16 mouse cellular contexts compared by ENCODE assay signal in the genomic region with DNA sequence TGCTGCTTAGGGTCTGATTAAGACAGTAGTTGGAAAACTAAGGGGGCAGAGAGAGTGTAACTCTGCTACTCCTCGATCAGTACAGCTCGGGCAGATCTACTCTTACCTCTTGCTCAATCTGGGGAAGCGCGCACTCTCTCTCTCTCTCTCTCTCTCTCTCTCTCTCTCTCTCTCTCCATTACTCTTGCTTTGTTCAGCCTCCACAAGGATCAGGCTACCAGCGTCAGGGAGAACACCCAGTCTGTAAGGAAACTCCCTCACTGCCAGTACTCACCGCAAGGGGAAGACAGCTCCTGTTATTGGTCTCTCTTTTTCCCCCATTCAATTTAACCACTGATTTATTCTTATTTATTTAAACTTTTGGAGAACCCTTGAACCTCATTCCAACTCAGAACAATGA.
DNase-seq lines count a peak whose midpoint lies in the region; ATAC-seq and TF ChIP-seq lines count a peak whose summit lies in the region.
"Had no signal": no experiment of that assay in that cellular context is flagged by ENCODE, and none has a peak within 500 bp of the region (broad histone marks: within the 10 kb centered on the region; RNA-seq: fewer than 3 reads in every experiment).

No protein-coding gene starts in this region.

- 79% methylated on average over 6 of the region's 6 CpGs for WGBS in hindbrain, embryonic 10.5 days
- WGBS in midbrain, embryonic 11.5 days: 74% methylated on average over 6 of the region's 6 CpGs
- WGBS in neural tube, embryonic 15.5 days: 59% methylated on average over 6 of the region's 6 CpGs
- WGBS in liver, postnatal 0 days (ENCODE audit: insufficient replicate concordance): 73% methylated on average over 6 of the region's 6 CpGs

- peak; percentile 51 for TF ChIP-seq CTCF in layer of hippocampus, adult 2 months (conservative IDR thresholded peaks at IDR 0.05)
- TF ChIP-seq CTCF in liver, postnatal 0 days (IDR thresholded peaks at IDR 0.05; ENCODE audit: low read depth): no peak

- no peak overlapping the region for H3K4me3 ChIP-seq in layer of hippocampus, adult 2 months
- H3K4me3 ChIP-seq in hindbrain, embryonic 10.5 days: no peak overlapping the region
- no peak overlapping the region for H3K4me3 ChIP-seq in midbrain, embryonic 11.5 days (ENCODE audit: low read depth, low read length)
- H3K4me3 ChIP-seq in neural tube, embryonic 15.5 days (replicated peaks): no peak overlapping the region
- H3K4me3 ChIP-seq in liver, postnatal 0 days (ENCODE audit: low read depth, low read length): no peak overlapping the region
- H3K4me3 ChIP-seq: erythroblast, embryonic 14.5 days; heart, embryonic 15.5 days; lung, embryonic 15.5 days had no signal

- peaks cover 24% of the 10 kb centered on the region for H3K4me1 ChIP-seq in hindbrain, embryonic 10.5 days (replicated peaks)
- H3K4me1 ChIP-seq in midbrain, embryonic 11.5 days (ENCODE audit: control insufficient read depth, insufficient read depth, low read length): peaks cover 10% of the 10 kb centered on the region; the same call in 1 of the 2 replicates
- H3K4me1 ChIP-seq in neural tube, embryonic 15.5 days: peaks cover 30% of the 10 kb centered on the region
- H3K4me1 ChIP-seq in liver, postnatal 0 days (ENCODE audit: insufficient read depth): no peaks in the 10 kb centered on the region
- H3K4me1 ChIP-seq: heart, embryonic 15.5 days; lung, embryonic 15.5 days had no signal

- no peak for DNase-seq in layer of hippocampus, adult 2 months (ENCODE audit: low spot score in 2 of 2)
- DNase-seq in layer of hippocampus, adult 9-11 months: no peak
- DNase-seq in hindbrain, embryonic 10.5 days (ENCODE audit: low spot score): no peak
- DNase-seq in midbrain, embryonic 11.5 days (ENCODE audit: low spot score, missing footprints): peak; percentile 80
- DNase-seq in T-cell, adult 2 months (ENCODE audit: low spot score): no peak
- DNase-seq in liver, postnatal 0 days: no peak
- DNase-seq: adrenal gland, postnatal 10 days; cerebellum, postnatal 10 days; heart, adult 11 months; kidney, adult 8-10 months; thymus, adult 18-20 months had no signal

- no peak for TF ChIP-seq EP300 in liver, postnatal 0 days (IDR thresholded peaks at IDR 0.05; ENCODE audit: low read depth)

- no peaks in the 10 kb centered on the region for H3K9me3 ChIP-seq in hindbrain, embryonic 10.5 days
- H3K9me3 ChIP-seq in midbrain, embryonic 11.5 days (ENCODE audit: control insufficient read depth, low read length): no peaks in the 10 kb centered on the region
- H3K9me3 ChIP-seq in neural tube, embryonic 15.5 days (replicated peaks): no peaks in the 10 kb centered on the region
- H3K9me3 ChIP-seq in liver, postnatal 0 days (ENCODE audit: low read length): no peaks in the 10 kb centered on the region
- H3K9me3 ChIP-seq: heart, embryonic 15.5 days; lung, embryonic 15.5 days had no signal

- peak; percentile 49 for ATAC-seq in midbrain, embryonic 11.5 days (ENCODE audit: low FRiP score)
- ATAC-seq in neural tube, embryonic 15.5 days (ENCODE audit: low FRiP score): peak; percentile 21; the same call in 1 of the 2 replicates
- no peak for ATAC-seq in frontal cortex, adult (ENCODE audit: low TSS enrichment)
- ATAC-seq in liver, postnatal 0 days: no peak

- no peak overlapping the region for H3K4me2 ChIP-seq in midbrain, embryonic 11.5 days
- no peak overlapping the region for H3K4me2 ChIP-seq in neural tube, embryonic 15.5 days
- no peak overlapping the region for H3K4me2 ChIP-seq in liver, postnatal 0 days (ENCODE audit: low read depth, low read length)
- H3K4me2 ChIP-seq: heart, embryonic 15.5 days; lung, embryonic 15.5 days had no signal

- no peak overlapping the region for H3K9ac ChIP-seq in midbrain, embryonic 11.5 days (ENCODE audit: low read length)
- H3K9ac ChIP-seq in neural tube, embryonic 15.5 days (replicated peaks): no peak overlapping the region
- H3K9ac ChIP-seq in liver, postnatal 0 days (replicated peaks): no peak overlapping the region
- H3K9ac ChIP-seq: heart, embryonic 15.5 days; lung, embryonic 15.5 days had no signal

- no peaks in the 10 kb centered on the region for H3K36me3 ChIP-seq in hindbrain, embryonic 10.5 days
- no peaks in the 10 kb centered on the region for H3K36me3 ChIP-seq in midbrain, embryonic 11.5 days (ENCODE audit: control insufficient read depth, insufficient read depth, low read length)
- H3K36me3 ChIP-seq in neural tube, embryonic 15.5 days: no peaks in the 10 kb centered on the region
- H3K36me3 ChIP-seq in liver, postnatal 0 days (replicated peaks; ENCODE audit: insufficient read depth, low read length): no peaks in the 10 kb centered on the region
- H3K36me3 ChIP-seq: heart, embryonic 15.5 days; lung, embryonic 15.5 days had no signal

- H3K27ac ChIP-seq in layer of hippocampus, adult 2 months: no peak overlapping the region
- H3K27ac ChIP-seq in hindbrain, embryonic 10.5 days: peak overlapping the region; percentile 26; the same call in 1 of the 2 replicates
- peak overlapping the region; percentile 22; the same call in 1 of the 2 replicates for H3K27ac ChIP-seq in midbrain, embryonic 11.5 days (ENCODE audit: low read depth, low read length)
- H3K27ac ChIP-seq in neural tube, embryonic 15.5 days (replicated peaks): no peak overlapping the region
- H3K27ac ChIP-seq in liver, postnatal 0 days (ENCODE audit: low read depth): no peak overlapping the region
- H3K27ac ChIP-seq: heart, embryonic 15.5 days; lung, embryonic 15.5 days had no signal

- H3K27me3 ChIP-seq in hindbrain, embryonic 10.5 days (ENCODE audit: insufficient read depth, poor library complexity, severe bottlenecking): no peaks in the 10 kb centered on the region
- no peaks in the 10 kb centered on the region for H3K27me3 ChIP-seq in midbrain, embryonic 11.5 days (ENCODE audit: control insufficient read depth, insufficient read depth, low read length)
- no peaks in the 10 kb centered on the region for H3K27me3 ChIP-seq in neural tube, embryonic 15.5 days (replicated peaks)
- H3K27me3 ChIP-seq in liver, postnatal 0 days (ENCODE audit: insufficient read depth, low read length): no peaks in the 10 kb centered on the region
- H3K27me3 ChIP-seq: heart, embryonic 15.5 days; lung, embryonic 15.5 days had no signal

Comparison
In these comparisons a context has a peak if more than half of its experiments do, and no peak if none do; other contexts are left out.
1. H3K27ac ChIP-seq: peak in hindbrain, embryonic 10.5 days (single experiment) and midbrain, embryonic 11.5 days (single experiment); none in layer of hippocampus, adult 2 months (single experiment), neural tube, embryonic 15.5 days (single experiment) and liver, postnatal 0 days (single experiment).
2. ATAC-seq: peak in midbrain, embryonic 11.5 days (single experiment) and neural tube, embryonic 15.5 days (single experiment); none in frontal cortex, adult (single experiment) and liver, postnatal 0 days (single experiment).